ENCODE assay signal across 19 mouse cellular contexts in the genomic region with DNA sequence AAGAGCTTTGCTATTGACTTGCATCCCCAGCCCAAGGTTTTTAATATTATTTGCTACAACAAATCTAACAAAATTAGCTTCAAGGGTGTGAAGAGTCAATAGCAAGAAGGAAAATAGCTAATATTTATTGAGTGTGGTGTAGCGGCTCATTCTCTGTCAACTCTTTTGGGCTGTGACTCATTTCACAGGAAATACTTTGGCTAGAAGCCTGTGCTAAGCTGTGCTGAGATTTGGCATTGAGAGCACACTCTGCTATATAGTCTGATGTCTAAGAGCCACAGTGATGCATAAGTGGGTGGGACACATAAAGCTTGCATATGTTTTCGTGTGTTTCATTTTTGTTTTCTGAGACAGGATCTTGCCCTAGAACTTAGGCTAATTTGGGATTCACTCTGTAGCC.
DNase-seq lines count a peak whose midpoint lies in the region; ATAC-seq and TF ChIP-seq lines count a peak whose summit lies in the region.
"Had no signal": no experiment of that assay in that cellular context is flagged by ENCODE, and none has a peak within 500 bp of the region (broad histone marks: within the 10 kb centered on the region; RNA-seq: fewer than 3 reads in every experiment).

No protein-coding gene starts in this region.

- H3K9me3 ChIP-seq in heart, postnatal 0 days (replicated peaks; ENCODE audit: control insufficient read depth, low read length): no peaks in the 10 kb centered on the region
- H3K9me3 ChIP-seq in lung, postnatal 0 days (ENCODE audit: low read length): no peaks in the 10 kb centered on the region
- H3K9me3 ChIP-seq: embryonic facial prominence, embryonic 13.5 days; forebrain, embryonic 10.5 days; hindbrain, embryonic 12.5 days; liver, embryonic 15.5 days; midbrain, embryonic 15.5 days; stomach, embryonic 15.5 days had no signal

- no peak for TF ChIP-seq CTCF in heart, postnatal 0 days (IDR thresholded peaks at IDR 0.05; ENCODE audit: low read depth)
- TF ChIP-seq CTCF in lung, postnatal 0 days (IDR thresholded peaks at IDR 0.05): no peak

- no peak overlapping the region for H3K4me2 ChIP-seq in heart, postnatal 0 days (ENCODE audit: low read depth, low read length)
- H3K4me2 ChIP-seq in lung, postnatal 0 days (replicated peaks; ENCODE audit: low read depth, low read length): no peak overlapping the region
- H3K4me2 ChIP-seq: embryonic facial prominence, embryonic 13.5 days; hindbrain, embryonic 12.5 days; liver, embryonic 15.5 days; midbrain, embryonic 15.5 days; stomach, embryonic 15.5 days had no signal

- H3K4me3 ChIP-seq in heart, postnatal 0 days (ENCODE audit: low read depth, low read length): no peak overlapping the region
- no peak overlapping the region for H3K4me3 ChIP-seq in lung, postnatal 0 days (ENCODE audit: low read depth, low read length)
- H3K4me3 ChIP-seq: embryonic facial prominence, embryonic 13.5 days; forebrain, embryonic 10.5 days; hindbrain, embryonic 12.5 days; liver, embryonic 15.5 days; megakaryocyte, embryonic 14.5 days; midbrain, embryonic 15.5 days; stomach, embryonic 15.5 days had no signal

- no peak for TF ChIP-seq EP300 in heart, postnatal 0 days (IDR thresholded peaks at IDR 0.05; ENCODE audit: low read depth)
- TF ChIP-seq EP300 in lung, postnatal 0 days (IDR thresholded peaks at IDR 0.05): no peak

- no peak overlapping the region for H3K27ac ChIP-seq in heart, postnatal 0 days (ENCODE audit: low read depth)
- no peak overlapping the region for H3K27ac ChIP-seq in lung, postnatal 0 days (ENCODE audit: low read length)
- H3K27ac ChIP-seq: embryonic facial prominence, embryonic 13.5 days; forebrain, embryonic 10.5 days; hindbrain, embryonic 12.5 days; liver, embryonic 15.5 days; midbrain, embryonic 15.5 days; stomach, embryonic 15.5 days had no signal

- DNase-seq in heart, postnatal 0 days (ENCODE audit: low spot score): peak; percentile 47
- no peak for DNase-seq in heart, adult 8-10 months (ENCODE audit: low spot score)
- DNase-seq in lung, postnatal 0 days (ENCODE audit: low spot score): peak; percentile 71
- no peak for DNase-seq in lung, postnatal 10 days
- peak; percentile 81 for DNase-seq in NIH3T3 (ENCODE audit: low read depth)
- DNase-seq in right cerebral cortex, postnatal 25 days: peak; percentile 21
- DNase-seq in cerebellum, adult 8-10 months: no peak
- DNase-seq: adrenal gland, postnatal 14 days; cerebellum, adult 2 months; kidney, adult 9 months; retina, postnatal 1 day had no signal

- H3K36me3 ChIP-seq in heart, postnatal 0 days (replicated peaks; ENCODE audit: control insufficient read depth, insufficient read depth, low read length): no peaks in the 10 kb centered on the region
- H3K36me3 ChIP-seq in lung, postnatal 0 days (ENCODE audit: insufficient read depth, low read length): no peaks in the 10 kb centered on the region
- H3K36me3 ChIP-seq: embryonic facial prominence, embryonic 13.5 days; forebrain, embryonic 10.5 days; hindbrain, embryonic 12.5 days; liver, embryonic 15.5 days; midbrain, embryonic 15.5 days; stomach, embryonic 15.5 days had no signal

- no peaks in the 10 kb centered on the region for H3K27me3 ChIP-seq in heart, postnatal 0 days (ENCODE audit: control insufficient read depth, insufficient read depth, low read length)
- H3K27me3 ChIP-seq in lung, postnatal 0 days (replicated peaks; ENCODE audit: insufficient read depth, low read length): no peaks in the 10 kb centered on the region
- H3K27me3 ChIP-seq: embryonic facial prominence, embryonic 13.5 days; hindbrain, embryonic 12.5 days; liver, embryonic 15.5 days; midbrain, embryonic 15.5 days; stomach, embryonic 15.5 days had no signal

- ATAC-seq in heart, postnatal 0 days (ENCODE audit: insufficient read depth, low read depth): no peak
- peak; percentile 62 for ATAC-seq in lung, postnatal 0 days
- ATAC-seq: inflammation-experienced regulatory T-cells, adult 6 months; midbrain, embryonic 15.5 days had no signal

- no peak overlapping the region for H3K9ac ChIP-seq in heart, postnatal 0 days (replicated peaks; ENCODE audit: low read depth, low read length)
- H3K9ac ChIP-seq in lung, postnatal 0 days (replicated peaks; ENCODE audit: low read depth): no peak overlapping the region
- H3K9ac ChIP-seq: embryonic facial prominence, embryonic 13.5 days; hindbrain, embryonic 12.5 days; liver, embryonic 15.5 days; midbrain, embryonic 15.5 days; stomach, embryonic 15.5 days had no signal

- WGBS in heart, postnatal 0 days: 35% methylated on average over 2 of the region's 2 CpGs
- WGBS in lung, postnatal 0 days: 34% methylated on average over 2 of the region's 2 CpGs

- H3K4me1 ChIP-seq in heart, postnatal 0 days (ENCODE audit: control insufficient read depth, insufficient read depth): no peaks in the 10 kb centered on the region
- H3K4me1 ChIP-seq in lung, postnatal 0 days (ENCODE audit: insufficient read depth, low read depth, low read length): no peaks in the 10 kb centered on the region
- H3K4me1 ChIP-seq: embryonic facial prominence, embryonic 13.5 days; hindbrain, embryonic 12.5 days; liver, embryonic 15.5 days; midbrain, embryonic 15.5 days; stomach, embryonic 15.5 days had no signal

Comparison
In these comparisons a context has a peak if more than half of its experiments do, and no peak if none do; other contexts are left out.
1. DNase-seq: peak in heart, postnatal 0 days (single experiment), lung, postnatal 0 days (single experiment), NIH3T3 (single experiment) and right cerebral cortex, postnatal 25 days (single experiment); none in heart, adult 8-10 months (single experiment), lung, postnatal 10 days (single experiment) and cerebellum, adult 8-10 months (single experiment).